Comparison of ENCODE assay signal across 25 mouse cellular contexts in genomic region chr5:88938208-88938607, GRCm38 (mm10). TPM values are rescaled to one million over a fixed set of nuclear protein-coding genes. Genes with fewer than 3 reads are reported as not detected.
DNase-seq lines count a peak whose midpoint lies in the region; ATAC-seq and TF ChIP-seq lines count a peak whose summit lies in the region.
"Had no signal": no experiment of that assay in that cellular context is flagged by ENCODE, and none has a peak within 500 bp of the region (broad histone marks: within the 10 kb centered on the region; RNA-seq: fewer than 3 reads in every experiment).

No protein-coding gene starts in this region.

- ATAC-seq in limb, embryonic 15.5 days (ENCODE audit: insufficient number of reproducible peaks, low FRiP score, low TSS enrichment, low read depth) = no peak
- ATAC-seq in intestine, embryonic 16.5 days = peak; percentile 78
- ATAC-seq in megakaryocyte-erythroid progenitor cell, adult 5-6 weeks (replicated peaks; ENCODE audit: low FRiP score, low TSS enrichment, poor library complexity, severe bottlenecking) = no peak
- ATAC-seq: forebrain, embryonic 13.5 days; midbrain, embryonic 13.5 days; Patski had no signal

- H3K36me3 ChIP-seq in limb, embryonic 15.5 days = no peaks in the 10 kb centered on the region
- no peaks in the 10 kb centered on the region for H3K36me3 ChIP-seq in limb, embryonic 10.5 days
- no peaks in the 10 kb centered on the region for H3K36me3 ChIP-seq in intestine, embryonic 16.5 days (ENCODE audit: control insufficient read depth, insufficient read depth, low read length)
- H3K36me3 ChIP-seq: midbrain, embryonic 13.5 days had no signal

- no peaks in the 10 kb centered on the region for H3K27me3 ChIP-seq in limb, embryonic 15.5 days
- H3K27me3 ChIP-seq in limb, embryonic 10.5 days (ENCODE audit: low read depth, poor library complexity, severe bottlenecking) = no peaks in the 10 kb centered on the region
- H3K27me3 ChIP-seq in intestine, embryonic 16.5 days (replicated peaks; ENCODE audit: control insufficient read depth, insufficient read depth, low read length) = no peaks in the 10 kb centered on the region
- H3K27me3 ChIP-seq: forebrain, embryonic 13.5 days; midbrain, embryonic 13.5 days; Patski had no signal

- no peaks in the 10 kb centered on the region for H3K9me3 ChIP-seq in limb, embryonic 15.5 days
- no peaks in the 10 kb centered on the region for H3K9me3 ChIP-seq in limb, embryonic 10.5 days (replicated peaks)
- H3K9me3 ChIP-seq in intestine, embryonic 16.5 days (ENCODE audit: control insufficient read depth, low read length) = no peaks in the 10 kb centered on the region
- H3K9me3 ChIP-seq: forebrain, embryonic 13.5 days; megakaryocyte, embryonic 14.5 days; midbrain, embryonic 13.5 days had no signal

- H3K4me3 ChIP-seq in gastrocnemius, adult 2 months = peak overlapping the region; percentile 68
- H3K4me3 ChIP-seq in limb, embryonic 15.5 days = no peak overlapping the region
- H3K4me3 ChIP-seq in limb, embryonic 10.5 days = no peak overlapping the region
- H3K4me3 ChIP-seq in intestine, embryonic 16.5 days (ENCODE audit: low read length) = no peak overlapping the region
- H3K4me3 ChIP-seq: forebrain, embryonic 13.5 days; layer of hippocampus, adult 2 months; megakaryocyte, embryonic 14.5 days; midbrain, embryonic 13.5 days had no signal

- no peak for TF ChIP-seq CTCF in gastrocnemius, adult 2 months (IDR thresholded peaks at IDR 0.05)

- H3K4me2 ChIP-seq in limb, embryonic 15.5 days = no peak overlapping the region
- H3K4me2 ChIP-seq in intestine, embryonic 16.5 days (ENCODE audit: low read depth, low read length) = no peak overlapping the region
- H3K4me2 ChIP-seq: forebrain, embryonic 13.5 days; hindbrain, embryonic 14.5 days; midbrain, embryonic 13.5 days had no signal

- WGBS in limb, embryonic 15.5 days = 83% methylated on average over 1 of the region's 1 CpGs
- 97% methylated on average over 1 of the region's 1 CpGs for WGBS in limb, embryonic 10.5 days
- WGBS in intestine, embryonic 16.5 days = 60% methylated on average over 1 of the region's 1 CpGs

- no peak overlapping the region for H3K9ac ChIP-seq in limb, embryonic 15.5 days
- no peak overlapping the region for H3K9ac ChIP-seq in intestine, embryonic 16.5 days (ENCODE audit: low read depth, low read length)
- H3K9ac ChIP-seq: forebrain, embryonic 13.5 days; hindbrain, embryonic 14.5 days; midbrain, embryonic 13.5 days had no signal

- DNase-seq in gastrocnemius, adult 2 months = no peak
- DNase-seq in gastrocnemius, postnatal 4 days (ENCODE audit: low spot score in 2 of 2) = no peak
- DNase-seq in limb, embryonic 10.5 days (ENCODE audit: low spot score) = no peak
- DNase-seq in lung, postnatal 36 days = peak; percentile 19
- no peak for DNase-seq in lung, postnatal 14 days
- DNase-seq: cerebellum, adult 8-10 months; cerebellum, postnatal 25 days; gastrocnemius, postnatal 14 days; kidney, adult 2 months; kidney, postnatal 36 days; right cerebral cortex, postnatal 4 days; thymus, adult 18-20 months; thymus, postnatal 25 days had no signal

- peaks cover 4% of the 10 kb centered on the region for H3K4me1 ChIP-seq in limb, embryonic 15.5 days
- H3K4me1 ChIP-seq in limb, embryonic 10.5 days = peaks cover 15% of the 10 kb centered on the region
- H3K4me1 ChIP-seq in intestine, embryonic 16.5 days (ENCODE audit: control insufficient read depth, insufficient read depth, low read length) = peaks cover 24% of the 10 kb centered on the region

- intact Hi-C loops in gastrocnemius, adult 2 months (cut with DNase I) = loop anchor here (10.0 kb wide), 1 partner anchor 127 kb away; no protein-coding TSS in a partner anchor

- peak overlapping the region; percentile 93 for H3K27ac ChIP-seq in gastrocnemius, adult 2 months
- 0 out of 2 replicates have a peak overlapping the region, but pooled peaks have one; percentile 11 for H3K27ac ChIP-seq in limb, embryonic 15.5 days
- no peak overlapping the region for H3K27ac ChIP-seq in limb, embryonic 10.5 days
- H3K27ac ChIP-seq in intestine, embryonic 16.5 days (ENCODE audit: low read length) = peak overlapping the region; percentile 63
- H3K27ac ChIP-seq: forebrain, embryonic 13.5 days; hindbrain, embryonic 14.5 days; layer of hippocampus, adult 2 months; midbrain, embryonic 13.5 days; stomach, postnatal 0 days had no signal

RNA-seq across cellular contexts. Expression of gene Slc4a4, which starts 51.6 kb away (rescaled TPM):
- total RNA-seq in gastrocnemius, adult 2 months (2021) = 10 to 100 TPM; 14.0 to 19.8 TPM
- 10 to 100 TPM; 12.1 to 17.8 TPM for total RNA-seq in gastrocnemius, postnatal 4 days (2021)
- 2.0 and 2.1 TPM in 2 replicates for polyA plus RNA-seq in limb, embryonic 15.5 days (2015; fragmentation: Nextera tagmentation; extraction: Ambion mirVana)
- 2.2 and 2.5 TPM in 2 replicates for polyA plus RNA-seq in limb, embryonic 10.5 days (2016; fragmentation: Nextera tagmentation; extraction: Ambion mirVana)
- 2.4 and 2.6 TPM in 2 replicates for polyA plus RNA-seq in intestine, embryonic 16.5 days (2015; fragmentation: Nextera tagmentation; extraction: Ambion mirVana)
- not detected in 2 replicates for total RNA-seq in megakaryocyte-erythroid progenitor cell, adult 5-6 weeks (2014; fragmentation: Nextera tagmentation)
- total RNA-seq in megakaryocyte-erythroid progenitor cell, adult 5-6 weeks (2017) = not detected in 2 replicates
- total RNA-seq: MEL; monocyte, adult 5-6 weeks had no signal

Comparison
In these comparisons a context has a peak if more than half of its experiments do, and no peak if none do; other contexts are left out.
1. RNA of gene Slc4a4, which starts 51.6 kb away (total RNA-seq): 14.0 to 19.8 TPM in gastrocnemius, adult 2 months and 12.1 to 17.8 TPM in gastrocnemius, postnatal 4 days; not detected in megakaryocyte-erythroid progenitor cell, adult 5-6 weeks; every median in the first group is over 10 times any median in the second.